ENCODE assay signal across 21 mouse cellular contexts in the genomic region with DNA sequence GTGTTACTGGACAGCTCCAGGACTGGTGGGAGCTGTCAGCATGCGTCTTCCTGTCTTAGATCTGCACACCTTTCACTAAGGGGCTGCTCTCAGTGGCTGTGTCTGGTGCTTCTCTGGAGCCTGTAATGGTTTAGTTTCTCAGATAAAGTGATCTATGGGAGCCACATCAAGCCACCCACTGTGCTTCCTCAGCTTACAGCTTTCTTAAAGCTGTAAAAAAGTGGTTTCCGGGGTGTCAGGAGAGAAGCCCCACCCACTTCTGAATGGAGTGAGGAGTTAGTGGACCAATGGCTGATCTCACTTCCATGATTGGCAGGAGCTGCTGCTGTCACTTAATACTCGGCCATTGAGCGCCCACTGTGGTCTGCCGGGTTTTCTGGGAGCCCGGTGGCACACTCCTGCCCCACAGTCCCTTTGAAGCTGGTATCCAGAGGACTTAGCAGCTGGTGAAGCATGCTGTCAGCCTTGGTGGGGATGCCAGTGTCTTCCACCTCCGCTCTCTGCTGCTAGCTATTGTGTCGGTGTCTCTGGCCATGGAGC. TPM values are rescaled to one million over a fixed set of nuclear protein-coding genes. Genes with fewer than 3 reads are reported as not detected.
DNase-seq lines count a peak whose midpoint lies in the region; TF ChIP-seq lines count a peak whose summit lies in the region.
"Had no signal": no experiment of that assay in that cellular context is flagged by ENCODE, and none has a peak within 500 bp of the region (broad histone marks: within the 10 kb centered on the region; RNA-seq: fewer than 3 reads in every experiment).

No protein-coding gene starts in this region.

- H3K27me3 ChIP-seq in myocyte (ENCODE audit: control insufficient read depth, insufficient read depth, insufficient read length) = no peaks in the 10 kb centered on the region
- H3K27me3 ChIP-seq: embryonic facial prominence, embryonic 12.5 days; forebrain, embryonic 13.5 days; limb, embryonic 13.5 days; lung, embryonic 15.5 days; midbrain, embryonic 12.5 days had no signal

- peaks cover 18% of the 10 kb centered on the region for H3K36me3 ChIP-seq in myocyte (ENCODE audit: control insufficient read depth, insufficient read depth)

- no peak overlapping the region for H3K4me3 ChIP-seq in myocyte
- H3K4me3 ChIP-seq: embryonic facial prominence, embryonic 12.5 days; erythroblast, embryonic 14.5 days; forebrain, embryonic 13.5 days; hindbrain, embryonic 10.5 days; limb, embryonic 13.5 days; lung, embryonic 15.5 days; midbrain, embryonic 12.5 days had no signal

- H3K79me2 ChIP-seq in myocyte (ENCODE audit: control insufficient read depth, insufficient read depth) = peaks cover 14% of the 10 kb centered on the region

- H3ac ChIP-seq in myocyte (ENCODE audit: control insufficient read depth, insufficient read length) = no peak overlapping the region

- intact Hi-C loops in heart, postnatal 36 days (cut with DNase I) = loop anchor here (5.0 kb wide), 1 partner anchor 41 kb away; no protein-coding TSS in a partner anchor

- H3K4me2 ChIP-seq in myocyte (ENCODE audit: low read depth) = peak overlapping the region; percentile 16
- H3K4me2 ChIP-seq: embryonic facial prominence, embryonic 12.5 days; forebrain, embryonic 13.5 days; limb, embryonic 13.5 days; lung, embryonic 15.5 days; midbrain, embryonic 12.5 days had no signal

- TF ChIP-seq POLR2A in myocyte (IDR thresholded peaks at IDR 0.05; ENCODE audit: insufficient read length, low read depth) = no peak

- peak; percentile 18 for DNase-seq in lung, postnatal 10 days
- DNase-seq in lung, postnatal 14 days = no peak
- DNase-seq in T-cell, adult 2 months (ENCODE audit: low spot score) = peak; percentile 71
- DNase-seq in thymus, postnatal 25 days = peak; percentile 40
- DNase-seq in spleen, adult 18-20 months = no peak
- no peak for DNase-seq in cerebellum, adult 11 months
- no peak for DNase-seq in heart, postnatal 36 days
- DNase-seq: B cell, adult 2 months; cerebellum, adult 9-11 months; kidney, adult 2 months; kidney, postnatal 36 days; retina, postnatal 1 day had no signal

TF ChIP-seq in myocyte, 11 proteins besides CTCF, POLR2A, EP300 and RAD21:
- TF ChIP-seq CEBPB (IDR thresholded peaks at IDR 0.05; ENCODE audit: insufficient read depth, poor library complexity, severe bottlenecking) (no peak), REST (IDR thresholded peaks at IDR 0.05; ENCODE audit: insufficient read depth, insufficient read length) (no peak), MYOG (IDR thresholded peaks at IDR 0.05; ENCODE audit: control insufficient read depth in 1 of 3, insufficient read depth in 1 of 3, insufficient read length in 2 of 3, low read depth in 2 of 3) (peak in 2 of 3 experiments; percentile 20 to 56), TCF3 (IDR thresholded peaks at IDR 0.05; ENCODE audit: insufficient read length, low read depth) (no peak), MYOD1 (IDR thresholded peaks at IDR 0.05; ENCODE audit: control insufficient read depth in 1 of 3, insufficient read length in 2 of 3, low read depth in 2 of 3) (peak in 2 of 3 experiments; percentile 56 to 85)
TF ChIP-seq in myocyte: peak in this region for 2.

RNA-seq across cellular contexts. Expression of a gene that starts 35.8 kb away (rescaled TPM):
- polyA plus RNA-seq in myocyte (2012; fragmentation: generic; extraction: Trizol) = 15.3 TPM
- total RNA-seq in heart, postnatal 36 days (2021) = 1 to 10 TPM; 3.5 to 4.9 TPM
- total RNA-seq: layer of hippocampus, postnatal 10 days had no signal
- polyA plus RNA-seq: embryonic facial prominence, embryonic 12.5 days; midbrain, embryonic 12.5 days had no signal

RNA-seq across cellular contexts. Expression of a gene that starts 36.2 kb away (rescaled TPM):
- polyA plus RNA-seq in myocyte (2012; fragmentation: generic; extraction: Trizol) = 59.3 TPM
- 10 to 100 TPM; 45.5 to 50.8 TPM for total RNA-seq in heart, postnatal 36 days (2021)

RNA-seq across cellular contexts. Expression of a gene that starts 45.8 kb away (rescaled TPM):
- polyA plus RNA-seq in myocyte (2012; fragmentation: generic; extraction: Trizol) = 0.07 TPM
- total RNA-seq in heart, postnatal 36 days (2021) = 10 to 100 TPM; 22.5 to 29.5 TPM
- polyA plus RNA-seq: erythroblast, embryonic 14.5 days had no signal

Comparison
In these comparisons a context has a peak if more than half of its experiments do, and no peak if none do; other contexts are left out.
1. DNase-seq: peak in lung, postnatal 10 days (single experiment), T-cell, adult 2 months (single experiment) and thymus, postnatal 25 days (single experiment); none in lung, postnatal 14 days (single experiment), spleen, adult 18-20 months (0 of 2), cerebellum, adult 11 months (single experiment) and heart, postnatal 36 days (0 of 2).